Mouse (Mus musculus) c-Kit-negative CD71-positive TER-119-positive erythroid progenitor cells, embryonic 14.5 days (primary cell): ENCODE measurements around the gene Pip4k2b.
"Not testable (repeated sequence)": the region's sequence is repeated elsewhere in the genome, so short reads cannot be mapped to it uniquely, and the experiment has no call there.

Source experiments
- DNase-seq: peaks from one replicate; pipeline ENCODE4 v3.0.0-alpha.2; 2013; ENCODE audit warnings: low read depth, low spot score

Gene Pip4k2b

GRCm38 (mm10) chr11:97753277-97753676, 8.8 kb upstream of the Pip4k2b start:
- DNase-seq: no peak

GRCm38 (mm10) chr11:97748496-97748895, 4.0 kb upstream of the Pip4k2b start:
- no peak for DNase-seq

DNA sequence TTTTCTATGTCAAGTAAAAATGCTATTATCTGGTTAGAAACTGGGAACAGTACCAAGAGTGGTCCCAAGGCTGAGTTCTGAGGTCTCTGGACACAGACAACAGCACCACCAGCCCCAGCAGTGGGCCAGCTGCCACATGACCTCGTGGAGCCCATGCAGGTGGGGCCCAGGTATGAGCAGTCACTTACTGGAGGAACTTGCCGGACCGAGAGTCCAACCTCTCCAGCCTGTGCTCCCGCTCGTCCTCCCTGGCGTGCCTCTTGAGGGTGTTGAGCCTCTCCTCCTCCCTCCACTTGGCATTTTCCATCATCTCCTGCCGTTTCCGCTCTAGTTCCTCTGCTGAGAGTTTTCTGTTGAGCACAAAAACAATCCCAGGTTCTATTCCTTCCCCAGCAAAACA, 3.3 kb upstream of the Pip4k2b start:
- no peak for DNase-seq

GRCm38 (mm10) chr11:97745331-97745721, 822 bp upstream of the Pip4k2b start:
- DNase-seq: no peak

- DNase-seq: peak; percentile 97
Observed at GRCm38 (mm10) chr11:97744718-97745330, 320 bp upstream of the Pip4k2b start.

- DNase-seq: no peak
Observed at GRCm38 (mm10) chr11:97743423-97743822, 1.1 kb downstream of the Pip4k2b start.

GRCm38 (mm10) chr11:97742591-97742990, 1.9 kb downstream of the Pip4k2b start:
- no peak for DNase-seq

- no peak for DNase-seq
Observed at GRCm38 (mm10) chr11:97742157-97742556, 2.3 kb downstream of the Pip4k2b start.

DNA sequence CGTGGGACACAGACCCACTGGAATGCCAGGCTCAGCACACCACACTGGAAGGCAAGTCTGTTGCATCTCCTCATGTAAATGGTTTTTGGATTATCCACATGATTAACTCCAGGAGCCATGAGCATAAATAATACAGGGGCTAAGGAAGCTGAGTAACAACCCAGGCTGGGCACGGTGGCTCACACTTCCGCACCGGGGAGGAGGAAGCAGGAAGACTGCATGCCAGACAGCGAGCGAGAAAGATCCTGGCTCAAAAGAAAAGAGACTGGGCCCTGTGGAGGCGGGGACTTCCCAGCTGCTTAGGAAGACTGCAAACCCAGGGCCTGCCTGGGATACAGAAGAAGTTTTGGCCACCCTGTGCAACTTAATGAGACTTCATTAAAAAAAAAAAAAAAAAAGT, 4.3 kb downstream of the Pip4k2b start:
- DNase-seq: no peak

- DNase-seq: no peak
Observed at GRCm38 (mm10) chr11:97739155-97739554, 5.3 kb downstream of the Pip4k2b start.

- no peak for DNase-seq
Observed at GRCm38 (mm10) chr11:97738703-97739102, 5.8 kb downstream of the Pip4k2b start.

DNA sequence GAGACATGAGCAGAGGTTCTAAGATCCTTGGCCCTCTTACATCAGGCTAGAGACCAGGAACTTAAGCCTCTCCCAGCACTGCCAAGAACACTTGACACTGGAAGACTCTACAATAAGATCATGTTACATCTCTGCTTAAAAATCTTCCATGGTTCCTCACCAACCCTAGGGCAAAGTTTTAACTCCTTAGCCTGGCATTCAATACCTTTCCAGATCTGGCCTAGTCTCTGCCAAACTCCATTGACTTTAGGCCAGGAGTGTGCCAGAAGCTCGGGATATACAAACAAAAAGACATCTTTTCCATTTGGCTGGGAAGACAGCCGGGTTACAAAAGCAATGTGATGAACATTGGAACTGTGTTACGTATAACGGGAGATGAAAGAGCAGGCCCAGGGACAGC, 6.9 kb downstream of the Pip4k2b start:
- no peak for DNase-seq

- DNase-seq: no peak
Observed at GRCm38 (mm10) chr11:97736645-97737044, 7.9 kb downstream of the Pip4k2b start.

DNA sequence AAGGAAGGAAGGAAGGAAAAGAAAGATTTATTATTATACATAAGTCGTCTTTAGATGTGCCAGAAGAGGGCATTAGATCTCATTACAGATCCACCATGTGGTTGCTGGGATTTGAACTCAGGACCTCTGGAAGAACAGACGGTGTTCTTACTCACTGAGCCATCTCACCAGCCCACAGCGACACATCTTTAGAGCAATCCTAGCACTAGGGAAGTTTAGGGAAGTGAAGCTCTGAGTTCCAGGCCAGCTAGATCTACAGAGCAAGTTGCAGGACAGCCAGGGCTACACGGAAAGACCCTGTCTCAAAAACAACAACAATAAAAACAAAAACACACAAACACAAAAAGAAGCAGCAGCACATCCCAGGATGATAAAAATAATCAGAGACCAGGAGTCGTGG, 9.7 kb downstream of the Pip4k2b start:
- DNase-seq: not testable (repeated sequence)

DNA sequence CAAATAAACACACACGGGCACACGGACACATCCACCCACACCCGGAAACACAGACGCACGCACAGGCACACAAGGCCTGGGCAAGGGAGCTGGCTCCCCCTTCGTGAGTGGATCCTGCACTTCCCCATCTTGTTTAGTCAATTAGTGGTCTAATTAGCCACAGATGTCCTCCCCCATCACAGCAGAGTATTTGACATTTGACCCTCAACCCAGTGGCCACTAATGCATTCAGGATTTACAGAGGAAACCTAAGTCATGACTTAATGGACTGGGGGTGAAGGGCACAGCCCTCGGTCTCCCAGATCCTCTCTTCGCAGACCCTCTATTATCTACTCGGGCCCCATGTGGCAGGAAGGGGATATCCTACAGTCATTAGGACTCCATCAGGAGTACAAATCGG, 10.8 kb downstream of the Pip4k2b start:
- DNase-seq: no peak

GRCm38 (mm10) chr11:97728730-97729129, 15.8 kb downstream of the Pip4k2b start:
- DNase-seq: no peak

- no peak for DNase-seq
Observed at GRCm38 (mm10) chr11:97728311-97728710, 16.2 kb downstream of the Pip4k2b start.

- no peak for DNase-seq
Observed at GRCm38 (mm10) chr11:97723709-97724108, 20.8 kb downstream of the Pip4k2b start.

DNA sequence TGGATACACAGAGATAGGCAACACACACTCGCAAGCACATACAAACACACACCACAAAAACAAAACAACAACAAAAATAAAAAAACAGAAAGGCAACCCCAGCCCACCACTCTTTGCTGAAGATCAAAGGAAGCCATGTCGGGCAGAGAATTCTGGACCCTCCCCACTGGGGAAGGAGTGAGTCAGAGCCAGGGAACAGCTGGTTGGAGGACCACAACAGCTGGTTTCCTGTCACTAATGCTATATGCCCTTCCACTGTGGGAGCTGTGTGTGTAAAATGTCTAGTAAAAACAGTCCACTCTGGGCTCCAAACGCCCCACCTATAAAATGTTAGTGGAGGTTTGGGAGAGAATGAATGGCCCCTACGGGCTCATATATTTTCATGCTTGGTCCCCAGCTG, 23.2 kb downstream of the Pip4k2b start:
- no peak for DNase-seq

DNA sequence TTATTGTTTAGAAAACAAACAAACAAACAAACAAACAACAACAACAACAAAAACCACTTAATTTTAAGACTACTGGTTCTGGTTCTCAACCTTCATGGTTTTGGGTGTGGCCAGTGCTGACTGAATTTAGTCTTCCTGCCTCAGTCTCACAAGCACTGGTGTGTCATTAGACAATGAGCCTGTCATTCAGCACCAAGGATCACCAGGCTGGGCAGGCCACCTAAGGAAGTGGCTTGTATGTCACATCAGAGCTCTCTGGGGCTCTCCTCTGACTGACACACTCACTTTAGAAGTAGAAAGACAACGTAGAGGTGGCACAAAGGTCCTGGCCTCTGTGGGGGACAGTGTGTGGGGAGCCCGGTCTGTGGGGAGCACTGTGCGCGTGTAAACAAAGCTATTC, 25.5 kb downstream of the Pip4k2b start:
- DNase-seq: no peak

DNA sequence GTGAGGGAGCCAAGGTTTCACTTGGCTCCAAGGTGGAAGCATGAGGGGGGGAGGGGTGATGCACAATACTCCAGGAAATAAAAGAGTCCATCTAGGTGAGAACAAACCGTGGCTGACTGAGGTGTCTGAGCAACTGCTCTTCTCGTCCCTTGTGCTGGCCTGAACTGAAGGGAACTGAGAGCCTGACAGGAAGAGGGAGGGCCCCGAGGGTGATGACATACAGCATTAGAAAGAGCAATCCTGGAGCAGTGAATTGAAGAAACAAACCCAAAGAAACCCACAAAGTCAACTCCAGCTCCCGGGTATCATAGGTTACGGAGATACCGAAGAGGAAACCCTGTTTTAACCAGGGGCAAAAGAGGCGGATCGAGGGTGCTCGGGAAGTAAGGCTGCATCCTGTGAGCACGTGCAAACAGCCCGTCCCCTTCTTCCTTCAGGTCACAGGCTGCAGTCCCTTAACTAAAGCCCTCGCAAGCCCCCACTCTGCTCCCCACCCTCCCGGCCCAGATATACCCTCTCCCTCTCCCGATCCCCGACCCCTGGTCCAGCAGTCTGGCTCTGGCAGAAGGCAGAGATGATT, 26.1 kb downstream of the Pip4k2b start:
- no peak for DNase-seq

- DNase-seq: no peak
Observed at GRCm38 (mm10) chr11:97717369-97718280, 26.9 kb downstream of the Pip4k2b start.

GRCm38 (mm10) chr11:97716021-97716420, 28.5 kb downstream of the Pip4k2b start:
- DNase-seq: no peak
